Mouse (Mus musculus): ENCODE measurements around the gene Plekho2. TPM values are rescaled to one million over a fixed set of nuclear protein-coding genes. Genes with fewer than 3 reads are reported as not detected.

The Plekho2 gene
- total RNA-seq, 2 experiments from 2014 or later = 44.9 to 52.5 TPM

DNA sequence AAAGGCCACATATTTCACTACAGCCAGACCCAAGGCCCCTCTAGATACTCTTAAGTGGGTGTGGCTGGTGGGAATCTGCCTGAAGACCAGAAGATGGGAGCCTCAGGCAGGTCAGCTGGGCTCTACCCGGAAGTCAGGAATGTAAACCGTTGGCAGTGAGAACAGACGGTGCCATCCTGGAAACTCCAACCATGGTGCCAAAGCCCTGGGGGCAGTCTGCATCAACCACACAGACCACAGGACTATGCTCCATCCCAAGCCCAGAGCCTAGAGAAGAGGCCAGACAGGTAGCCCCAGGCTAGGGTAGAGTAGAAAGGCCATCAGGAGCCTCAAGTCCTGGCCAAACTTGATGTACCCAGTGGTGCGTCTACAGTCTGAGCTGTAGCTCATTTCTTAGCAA is 24.2 kb downstream of the Plekho2 start:
- no peak for DNase-seq (ENCODE audit: low spot score in 2 of 2)

DNA sequence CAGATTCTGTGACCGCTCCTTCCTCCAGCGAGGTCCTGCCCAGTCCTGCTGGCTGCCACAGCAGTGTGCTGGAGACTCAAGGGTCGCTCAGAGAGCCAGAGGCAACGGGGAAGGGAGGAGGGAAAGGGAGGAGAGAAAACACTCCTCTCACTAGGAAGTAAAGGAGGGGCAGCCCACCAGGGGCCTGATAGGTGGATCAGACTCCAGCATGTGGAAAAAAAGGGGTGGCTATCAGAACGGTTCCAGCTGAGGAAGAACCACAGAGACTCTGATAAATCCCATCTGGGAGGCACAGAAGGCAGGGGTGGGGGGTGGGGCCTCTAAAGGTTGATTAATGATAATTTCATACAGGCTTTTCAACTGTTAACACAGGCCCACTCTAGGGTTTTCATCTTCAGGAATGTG is 24.8 kb downstream of the Plekho2 start:
- no peak for DNase-seq (ENCODE audit: low spot score in 2 of 2)

DNA sequence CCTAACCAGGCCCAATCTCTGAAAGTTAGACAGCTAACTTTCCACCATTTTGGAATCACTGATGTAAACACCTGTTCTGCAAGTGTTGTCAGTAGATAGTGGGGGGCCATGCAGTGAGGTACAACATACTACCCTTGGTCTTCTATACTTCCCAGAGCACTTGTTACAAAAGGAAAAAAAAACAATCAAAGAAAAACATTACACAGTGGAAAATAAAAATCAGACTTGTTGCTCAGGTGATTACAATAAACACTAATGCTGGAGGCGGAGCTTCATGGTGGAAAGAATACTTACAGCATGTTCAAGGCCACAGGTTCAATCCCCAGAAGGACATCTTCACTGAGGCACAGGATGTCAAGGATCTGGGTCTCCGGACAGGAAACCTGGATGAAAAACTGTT is 27.1 kb downstream of the Plekho2 start:
- no peak for DNase-seq (ENCODE audit: low spot score in 2 of 2)

DNA sequence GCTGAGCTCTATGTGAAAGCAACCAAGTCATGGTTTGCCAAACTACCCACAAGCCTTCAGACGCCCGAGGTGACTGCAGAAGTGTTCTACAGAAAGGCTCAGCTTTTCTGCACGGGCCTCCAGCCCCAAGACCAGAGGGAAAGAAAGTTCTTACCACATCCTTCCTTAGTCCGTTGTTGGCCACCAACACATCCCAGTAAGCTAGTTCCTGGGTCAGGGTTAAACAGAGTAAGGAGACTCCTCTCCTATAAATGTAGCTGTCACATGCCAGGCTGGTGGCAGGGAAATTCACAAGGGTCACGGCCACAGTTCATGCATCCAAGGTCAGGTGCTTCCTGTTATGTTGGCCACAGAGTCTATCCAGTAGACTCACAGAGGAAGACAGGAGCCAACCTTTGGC is 27.7 kb downstream of the Plekho2 start:
- peak in 1 of 2 experiments; percentile 38 for DNase-seq (ENCODE audit: low spot score in 2 of 2)

DNA sequence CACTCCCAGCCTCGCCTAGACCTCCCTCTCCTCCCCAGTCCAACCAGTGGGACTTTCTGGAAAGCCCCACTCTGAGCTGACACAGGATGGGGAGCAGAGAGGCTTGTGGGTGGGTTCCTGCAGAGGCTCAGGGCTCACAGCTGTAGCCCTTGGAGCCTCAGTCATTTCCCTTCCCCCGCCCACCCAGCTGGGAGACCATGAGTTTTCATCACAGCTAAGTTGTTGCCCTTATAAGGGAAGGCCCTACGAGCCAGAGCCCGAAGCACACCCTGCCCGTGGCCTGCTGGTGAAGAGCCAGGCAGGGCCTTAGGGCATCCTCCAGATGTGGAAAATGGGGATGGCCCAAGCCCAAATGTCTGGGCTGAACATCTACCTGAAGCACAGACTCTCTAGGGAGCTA is 28.8 kb downstream of the Plekho2 start:
- peak; percentile 26 to 60 for DNase-seq (ENCODE audit: low spot score in 2 of 2)

DNA sequence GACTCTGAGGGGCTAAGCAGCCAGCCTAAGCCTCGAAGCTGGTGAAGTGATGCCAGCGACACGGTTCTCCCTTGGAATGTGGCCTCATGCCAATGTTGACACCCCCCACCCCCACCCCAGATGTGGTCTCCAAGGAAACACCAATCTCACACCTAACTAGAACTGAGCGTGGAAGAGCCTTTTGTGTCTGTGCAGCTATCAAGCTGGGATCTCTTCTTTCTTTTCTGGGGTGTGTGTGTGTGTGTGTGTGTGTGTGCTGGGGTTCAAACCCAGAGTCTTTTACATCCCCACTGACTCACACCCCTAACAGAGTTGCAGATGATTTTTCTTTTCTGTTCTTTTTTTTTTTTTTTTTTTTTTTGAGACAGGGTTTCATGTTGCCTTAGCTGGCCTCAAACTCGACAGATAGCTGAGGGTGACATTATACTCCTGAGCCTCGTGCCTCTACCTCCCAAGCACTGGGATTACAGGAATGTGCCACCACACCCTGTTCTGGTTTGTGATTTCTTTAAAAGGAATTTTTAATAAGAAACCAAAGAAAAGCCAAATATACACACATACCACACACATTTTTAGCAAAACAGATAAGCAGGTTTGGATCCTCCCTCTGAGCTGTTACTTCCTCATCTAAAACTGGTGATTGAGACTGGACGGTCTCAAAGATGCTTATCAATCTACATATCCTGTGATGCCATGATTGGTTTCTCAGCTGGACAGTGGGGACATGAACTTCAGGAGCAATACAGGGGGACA is 29.6 kb downstream of the Plekho2 start:
- no peak for DNase-seq (ENCODE audit: low spot score in 2 of 2)

DNA sequence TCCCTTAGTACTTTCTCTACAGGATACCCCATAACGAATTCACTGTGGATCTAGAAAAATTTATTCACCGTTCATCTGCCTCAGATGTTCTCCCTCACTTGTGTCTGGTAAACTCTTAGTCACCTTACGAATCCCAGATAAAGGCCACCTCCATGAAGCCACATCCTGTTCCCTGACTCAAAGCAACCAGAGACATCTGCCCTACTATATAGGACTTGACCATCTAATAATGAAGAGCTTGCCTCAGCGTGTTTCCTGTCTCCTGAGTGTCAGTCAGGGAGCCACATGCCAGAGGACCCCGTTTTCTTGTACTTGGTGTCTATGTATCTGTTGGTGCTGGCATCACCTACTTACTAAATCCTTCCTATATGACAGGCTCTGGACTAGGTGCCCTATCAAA is 30.2 kb downstream of the Plekho2 start:
- DNase-seq (ENCODE audit: low spot score in 2 of 2) = no peak

DNA sequence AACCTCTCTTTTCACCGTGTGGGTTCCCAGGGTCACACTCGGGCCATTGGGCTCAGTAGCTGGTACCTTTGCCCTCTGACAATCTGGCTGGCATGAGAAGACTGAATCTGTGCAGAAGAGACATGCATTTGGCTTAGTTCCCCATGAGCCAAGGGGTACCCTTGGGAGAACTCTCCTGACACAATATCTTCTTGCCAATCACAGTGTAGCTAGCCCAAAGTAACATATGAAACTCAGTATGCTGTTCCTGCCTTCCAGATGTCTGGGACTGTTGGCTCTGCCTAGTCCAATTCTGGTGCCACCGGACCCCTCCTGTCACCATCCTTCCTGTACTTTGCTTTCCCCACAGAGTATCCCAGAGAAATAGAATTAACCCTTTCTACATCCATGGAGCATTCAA is 30.7 kb downstream of the Plekho2 start:
- DNase-seq (ENCODE audit: low spot score in 2 of 2) = no peak

DNA sequence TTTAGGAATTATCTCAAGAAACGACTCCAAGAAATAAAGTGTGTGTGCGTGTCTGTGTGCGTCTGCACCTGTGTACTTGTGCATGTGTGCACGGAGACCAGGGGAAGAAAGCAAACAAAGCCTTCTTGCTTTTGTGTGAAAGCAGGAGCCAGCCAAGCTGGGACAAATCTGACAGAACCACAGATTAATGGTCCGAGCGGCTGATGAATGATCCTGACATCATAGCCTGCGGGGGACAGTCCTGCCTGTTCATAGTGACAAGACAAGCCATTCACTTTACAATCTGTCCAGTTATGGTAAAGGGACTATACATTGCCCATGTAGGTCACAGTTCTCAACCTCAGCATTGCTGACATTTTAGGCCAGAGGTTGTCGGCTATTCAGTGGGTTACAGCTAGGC is 31.5 kb downstream of the Plekho2 start:
- no peak for DNase-seq (ENCODE audit: low spot score in 2 of 2)

DNA sequence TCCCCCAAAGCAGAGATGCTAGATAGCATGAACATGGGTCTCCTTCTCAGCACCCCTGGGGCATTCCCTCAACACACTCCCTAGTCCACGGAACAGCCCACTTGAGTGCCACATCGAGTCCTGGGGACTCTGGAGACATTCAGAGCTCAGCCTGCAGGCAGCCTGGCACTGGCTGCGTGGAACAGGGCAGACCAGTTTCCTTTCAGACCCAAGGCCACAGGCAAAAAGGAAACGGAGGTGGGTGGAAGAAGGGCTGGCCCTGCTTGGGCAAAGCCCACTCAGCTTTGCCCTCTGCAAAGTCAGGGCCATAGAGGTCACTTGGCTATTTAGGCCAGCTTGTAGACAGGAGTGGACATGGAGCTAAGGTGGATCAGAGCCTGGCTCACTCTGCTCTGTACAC is 32.0 kb downstream of the Plekho2 start:
- DNase-seq (ENCODE audit: low spot score in 2 of 2) = no peak

DNA sequence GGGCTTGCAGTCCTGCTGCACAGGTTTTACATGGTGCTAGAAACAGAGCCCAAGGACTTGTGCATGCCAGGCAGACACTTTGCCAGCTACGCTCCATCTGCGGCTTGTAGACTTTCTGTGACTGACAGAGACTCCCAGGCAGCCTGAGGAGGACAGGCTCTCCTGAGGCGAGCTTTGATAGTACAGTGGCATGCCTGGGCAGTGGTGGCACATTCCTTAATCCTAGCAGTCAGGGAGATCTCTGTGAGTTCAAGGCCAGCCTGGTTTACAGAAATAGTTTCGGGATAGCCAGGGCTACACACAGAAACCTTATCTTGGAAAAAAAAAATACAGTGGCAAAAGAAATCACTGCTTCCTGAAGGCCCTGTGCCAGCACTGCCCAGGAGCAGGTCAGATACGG is 32.7 kb downstream of the Plekho2 start:
- DNase-seq (ENCODE audit: low spot score in 2 of 2) = peak in 1 of 2 experiments; percentile 44

DNA sequence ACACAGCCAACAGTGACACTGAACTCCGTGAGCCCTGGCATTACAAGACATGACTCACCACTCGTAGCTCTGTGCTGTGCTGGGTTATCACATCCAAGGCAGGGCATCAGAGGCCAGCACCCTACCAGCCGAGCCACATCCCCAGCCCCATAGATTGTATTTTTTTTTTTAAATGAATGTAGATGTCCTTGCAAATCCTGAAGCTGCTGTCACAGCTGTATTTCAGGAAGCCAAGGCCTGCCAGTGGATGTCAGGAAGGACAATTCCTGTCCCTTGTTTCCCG is 33.5 kb downstream of the Plekho2 start:
- peak in 1 of 2 experiments; percentile 43 for DNase-seq (ENCODE audit: low spot score in 2 of 2)

DNA sequence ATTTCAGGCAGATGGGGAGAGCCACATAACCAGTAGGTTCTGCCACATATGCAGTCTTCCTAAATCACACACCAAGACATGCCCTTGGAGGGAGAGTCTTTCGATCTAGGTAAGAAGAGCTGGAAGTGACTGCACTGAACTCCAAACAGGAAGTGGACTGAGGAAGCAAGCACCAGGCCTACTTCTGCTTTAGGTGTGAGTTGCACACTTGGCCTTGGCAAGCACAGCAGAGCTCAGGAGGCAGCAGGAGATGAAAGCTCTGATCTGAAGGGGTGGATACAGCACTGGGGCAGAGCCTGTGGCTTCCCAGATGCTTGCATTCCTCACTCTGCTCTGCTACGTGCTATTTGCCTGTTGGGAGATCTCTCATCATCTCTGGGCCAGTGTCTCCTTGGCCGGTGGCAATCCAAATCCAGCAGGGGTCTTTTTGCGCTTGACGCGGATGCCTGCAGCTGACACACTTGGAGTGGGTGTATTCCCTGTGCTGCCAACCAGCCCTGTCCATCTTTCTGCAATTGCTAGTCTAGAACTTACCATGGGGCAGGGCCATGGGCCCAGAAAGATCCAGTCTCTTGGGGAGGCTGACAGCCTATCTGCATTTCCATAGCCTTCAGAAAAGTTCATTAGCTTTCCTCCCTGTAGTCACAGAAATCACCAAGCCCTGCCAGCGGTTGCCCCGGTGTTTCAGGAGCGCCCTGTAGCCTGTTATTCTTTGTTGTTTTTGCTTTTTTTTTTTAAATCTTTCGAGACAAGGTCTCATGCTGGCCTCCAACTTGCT is 34.0 kb downstream of the Plekho2 start:
- DNase-seq (ENCODE audit: low spot score in 2 of 2) = peak in 1 of 2 experiments; percentile 29

DNA sequence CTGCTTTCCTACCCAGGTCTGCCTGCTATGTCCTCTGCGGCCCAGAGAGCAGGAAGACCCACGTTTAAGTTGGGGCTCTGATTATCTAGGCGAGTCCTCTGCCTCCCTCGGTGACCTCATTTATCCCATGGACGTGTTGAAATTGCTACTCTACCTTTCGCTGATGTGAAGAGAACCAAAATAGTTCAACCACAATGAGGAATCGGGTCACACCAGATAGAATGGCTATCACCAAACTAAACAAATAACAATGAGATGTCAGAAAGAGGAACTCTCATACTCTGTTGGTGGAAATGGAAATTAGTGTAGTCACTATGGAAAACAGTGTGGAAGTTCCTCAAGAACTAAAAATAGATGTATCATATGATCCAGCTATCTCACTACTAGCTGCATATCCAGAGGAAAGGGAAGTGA is 37.7 kb downstream of the Plekho2 start:
- DNase-seq (ENCODE audit: low spot score in 2 of 2) = no peak

DNA sequence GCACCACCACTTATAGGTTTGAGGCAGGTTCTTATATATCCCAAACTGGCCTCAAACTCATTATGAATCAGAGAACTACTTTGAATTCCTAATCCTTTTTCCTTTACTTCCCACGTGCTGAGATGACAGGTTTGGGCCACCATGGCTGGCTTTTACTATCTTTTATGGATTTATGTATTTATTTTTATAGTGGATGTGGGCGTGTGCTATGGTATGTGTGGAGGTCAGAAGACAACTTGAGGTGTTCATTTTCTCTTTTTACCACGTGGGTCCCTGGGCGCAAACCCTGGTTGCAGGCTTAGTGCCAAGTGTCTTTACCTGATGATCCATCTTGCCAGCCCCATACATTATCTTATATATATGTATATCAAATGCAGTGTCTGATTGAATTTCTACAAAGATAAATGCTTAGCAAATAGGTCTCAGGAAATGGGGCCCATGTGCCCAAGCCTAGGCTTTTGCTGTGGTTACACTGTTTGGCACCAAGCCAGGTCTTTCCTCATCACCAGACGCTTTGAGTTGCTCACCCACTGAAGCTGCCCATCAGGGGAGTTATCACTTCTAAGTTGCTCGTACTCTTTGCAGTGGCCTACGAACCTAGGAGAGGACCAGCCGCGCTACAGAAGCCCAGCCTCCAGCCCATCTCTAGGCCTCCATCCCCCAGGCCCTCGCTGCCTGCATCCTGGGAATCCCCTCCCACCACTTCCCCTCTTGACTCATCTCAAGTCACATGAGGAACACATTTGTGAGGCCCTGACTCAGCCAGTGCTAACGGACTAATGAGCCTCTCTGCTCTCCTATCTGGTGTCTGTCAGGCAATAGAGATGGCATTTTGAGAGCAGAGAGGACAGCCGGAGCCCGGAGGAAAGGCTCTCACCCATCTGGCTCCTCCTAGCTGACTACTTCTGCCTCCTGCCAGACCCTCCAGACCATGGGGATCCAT is 38.4 kb downstream of the Plekho2 start:
- DNase-seq (ENCODE audit: low spot score in 2 of 2) = peak; percentile 57 to 65

DNA sequence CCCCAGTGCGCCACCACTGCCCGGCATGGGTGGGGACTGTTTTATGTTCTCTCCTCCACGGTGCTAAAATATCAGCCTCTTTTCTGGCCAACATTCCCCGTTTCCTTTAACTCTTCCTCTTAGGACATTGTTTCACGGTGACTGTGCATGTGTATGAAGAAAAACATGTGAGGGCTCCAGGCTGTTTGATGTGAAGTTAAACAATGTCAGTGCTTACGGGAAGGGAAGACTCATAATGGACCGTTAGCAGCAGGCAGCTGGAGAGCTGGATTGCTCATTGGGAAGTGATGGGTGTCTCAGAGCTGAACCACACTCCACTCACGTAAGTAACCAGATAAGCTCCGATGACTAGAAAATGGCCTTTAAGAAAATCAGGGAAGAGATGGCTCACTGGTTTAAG is 40.1 kb downstream of the Plekho2 start:
- no peak for DNase-seq (ENCODE audit: low spot score in 2 of 2)

DNA sequence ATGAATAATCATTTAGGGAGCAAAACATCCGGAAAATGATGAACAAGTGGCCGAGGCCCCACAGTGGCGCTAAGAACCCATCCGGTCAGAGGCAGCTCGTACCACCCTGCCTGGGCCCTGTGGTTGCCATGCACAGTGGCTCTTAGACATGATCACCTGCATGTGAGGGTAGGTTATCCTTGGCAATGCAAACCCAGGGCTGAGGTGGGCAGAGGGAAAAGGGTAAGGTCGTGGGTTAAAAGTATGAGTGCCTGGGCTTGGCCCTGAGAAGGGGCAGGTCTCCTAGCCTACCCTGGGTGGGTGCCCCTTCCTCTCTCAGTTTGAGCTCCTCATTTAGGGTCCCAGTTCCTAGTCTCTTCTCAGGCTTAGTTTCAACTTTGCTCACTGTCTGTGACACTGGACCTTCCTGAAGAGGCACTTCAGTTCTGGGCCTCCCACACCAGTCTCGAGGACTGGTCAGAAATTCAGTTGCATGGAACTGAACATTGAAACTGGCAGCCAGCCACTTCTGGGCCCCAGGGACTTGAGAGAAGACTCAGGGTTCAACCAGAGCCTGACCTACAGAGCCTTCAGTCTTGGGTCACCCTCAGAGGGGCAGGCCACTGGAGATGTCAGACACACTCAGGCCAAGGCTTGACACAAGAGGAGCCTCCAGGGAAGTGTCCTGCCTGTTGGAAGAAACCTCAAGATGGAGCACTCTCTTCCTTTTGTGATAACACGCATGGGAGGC is 41.8 kb downstream of the Plekho2 start:
- no peak for DNase-seq (ENCODE audit: low spot score in 2 of 2)

DNA sequence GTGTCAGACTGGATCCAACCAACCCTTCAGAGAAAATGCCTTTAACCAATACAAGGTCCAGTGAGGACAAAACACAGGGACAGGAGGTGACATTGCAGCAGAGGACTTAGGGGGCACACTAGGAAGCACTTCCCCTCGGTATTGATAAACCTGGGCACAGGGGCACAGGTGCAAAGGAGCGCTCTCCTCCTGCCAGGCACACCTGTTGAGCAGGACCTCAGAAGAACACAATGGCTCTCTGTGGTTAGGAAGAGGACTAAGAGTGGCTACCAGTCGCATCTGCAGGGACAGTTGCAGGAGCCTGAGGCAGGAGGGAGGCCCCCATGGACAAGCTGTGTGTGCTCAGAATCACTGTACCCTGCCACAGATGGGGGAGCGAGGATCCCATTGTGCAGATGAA is 43.3 kb downstream of the Plekho2 start:
- no peak for DNase-seq (ENCODE audit: low spot score in 2 of 2)

DNA sequence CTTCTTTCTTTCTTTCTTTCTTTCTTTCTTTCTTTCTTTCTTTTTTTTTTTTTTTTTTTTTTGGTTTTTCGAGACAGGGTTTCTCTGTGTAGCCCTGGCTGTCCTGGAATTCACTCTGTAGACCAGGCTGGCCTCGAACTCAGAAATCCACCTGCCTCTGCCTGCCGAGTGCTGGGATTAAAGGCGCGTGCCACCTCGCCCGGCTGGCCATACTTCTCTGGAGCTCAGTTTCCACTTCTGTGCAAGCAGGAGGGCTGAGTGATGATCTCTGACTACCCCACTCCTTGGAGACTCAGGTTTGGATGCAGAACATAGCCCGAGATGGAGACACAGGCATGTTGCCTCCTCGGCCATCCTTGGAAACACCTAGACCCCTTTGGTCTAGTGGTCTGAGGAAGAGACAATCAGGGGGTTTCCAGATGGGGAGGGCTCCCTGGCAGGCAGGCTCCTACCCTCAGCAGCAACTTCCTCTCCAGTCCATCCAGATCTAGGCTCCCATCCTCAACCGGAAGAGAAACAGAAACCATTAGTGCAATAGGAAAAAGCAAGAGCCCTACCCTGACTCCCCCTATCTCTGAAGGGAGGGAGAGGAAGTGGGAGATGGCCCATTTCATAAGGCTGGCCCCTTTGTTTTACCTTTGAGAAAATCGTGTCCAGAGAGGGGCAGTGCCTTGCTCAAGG is 43.9 kb downstream of the Plekho2 start:
- DNase-seq (ENCODE audit: low spot score in 2 of 2) = no peak

DNA sequence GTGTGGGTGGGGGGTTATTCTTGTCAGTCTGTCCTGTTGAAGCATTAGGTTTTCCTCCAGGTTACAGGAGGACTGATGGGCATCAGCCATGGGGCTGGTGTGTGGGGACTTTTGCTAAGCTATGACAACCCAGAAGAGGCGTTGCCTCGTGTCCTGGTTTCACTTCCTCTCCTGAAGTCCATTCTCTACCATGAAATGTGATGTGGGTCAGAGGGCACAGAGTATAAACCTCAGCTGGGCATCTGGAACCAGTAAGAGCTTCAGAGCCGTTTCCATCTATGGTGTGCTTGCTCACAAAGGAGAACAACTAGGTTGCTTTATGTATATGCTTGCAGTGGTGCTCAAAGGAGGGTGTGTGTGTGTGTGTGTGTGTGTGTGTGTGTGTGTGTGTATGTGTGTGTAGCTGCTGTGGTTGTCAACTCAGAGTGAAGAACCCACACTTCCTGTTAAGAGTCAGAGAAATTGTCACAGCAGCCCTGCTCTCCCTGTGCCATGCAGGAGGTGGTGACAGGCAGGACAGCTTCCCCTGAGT is 44.6 kb downstream of the Plekho2 start:
- DNase-seq (ENCODE audit: low spot score in 2 of 2) = no peak
